Mouse (Mus musculus) brown adipose tissue, adult 24 weeks (tissue): ENCODE data around the gene Lrrfip2. TPM values are rescaled to one million over a fixed set of nuclear protein-coding genes. Genes with fewer than 3 reads are reported as not detected.

Experiments
- H3K27ac ChIP-seq: fragments of 200-500 bp; replicated peaks from 2 replicates; pipeline ENCODE4 v1.5.1; 2012; ENCODE audit warnings: low read depth, mild to moderate bottlenecking, low read length
- H3K4me1 ChIP-seq: fragments of 200-500 bp; 2 replicates; pipeline ENCODE4 v1.6.1; 2012; ENCODE audit warnings: low read length, mixed read lengths; ENCODE audit not compliant: control insufficient read depth, insufficient read depth, insufficient read length
- H3K4me3 ChIP-seq: fragments of 200-500 bp; 2 replicates; pipeline ENCODE4 v1.5.1; 2012; ENCODE audit warnings: low read depth, mild to moderate bottlenecking, low read length, moderate library complexity; ENCODE audit not compliant: insufficient read depth
- polyA plus RNA-seq: library from polyadenylated mRNA; stranded (reverse); fragments of >200 nt; gene quantifications from 2 replicates; pipeline ENCODE4 v1.2.4, GENCODE M21; 2012; ENCODE audit not compliant: missing spikeins, insufficient read depth, insufficient read length

Gene Lrrfip2
- polyA plus RNA-seq = 36.9 and 43.5 TPM in 2 replicates

DNA sequence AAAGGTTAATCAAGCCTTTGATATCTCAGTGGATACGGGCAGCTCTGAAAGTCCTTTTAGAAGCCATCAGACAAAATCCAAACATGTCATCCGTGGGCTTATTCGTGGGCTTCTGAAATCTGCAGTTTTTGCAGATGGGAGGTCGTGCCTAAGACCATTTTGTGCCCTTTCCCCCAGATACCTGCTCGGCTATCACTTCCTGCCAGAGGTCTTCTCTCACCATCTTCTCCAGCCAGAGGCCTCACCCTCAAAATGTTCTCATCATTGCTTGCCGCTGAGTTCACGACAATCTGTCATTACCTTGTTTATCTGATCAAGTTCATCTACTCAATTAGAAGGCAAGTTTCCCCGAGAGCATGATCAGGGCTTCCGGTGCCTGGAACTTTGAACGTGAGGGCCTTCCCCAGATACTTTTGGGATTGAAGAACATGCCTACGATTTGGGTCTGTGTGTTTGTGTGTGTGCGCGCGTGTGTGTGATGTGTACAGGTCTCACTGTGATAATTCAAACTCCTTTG, at the start of gene Lrrfip2:
Gene Lrrfip2, plus strand, starts transcription at position 467 of the 517 bp plus-strand sequence.
- Histone ChIP-seq H3K27ac (peak within 1 kb of the TSS; percentile 85), H3K4me3 (peak within 1 kb of the TSS; percentile 95), H3K4me1 (0 out of 2 replicates have a peak, but pooled peaks cover 2% of the 10 kb centered on the region)

GRCm38 (mm10) chr9:111070546-111070961, 46.8 kb upstream of the Lrrfip2 start:
- no peak overlapping the region for H3K27ac ChIP-seq
- H3K4me3 ChIP-seq = no peak overlapping the region
- peaks cover 14% of the 10 kb centered on the region for H3K4me1 ChIP-seq

DNA sequence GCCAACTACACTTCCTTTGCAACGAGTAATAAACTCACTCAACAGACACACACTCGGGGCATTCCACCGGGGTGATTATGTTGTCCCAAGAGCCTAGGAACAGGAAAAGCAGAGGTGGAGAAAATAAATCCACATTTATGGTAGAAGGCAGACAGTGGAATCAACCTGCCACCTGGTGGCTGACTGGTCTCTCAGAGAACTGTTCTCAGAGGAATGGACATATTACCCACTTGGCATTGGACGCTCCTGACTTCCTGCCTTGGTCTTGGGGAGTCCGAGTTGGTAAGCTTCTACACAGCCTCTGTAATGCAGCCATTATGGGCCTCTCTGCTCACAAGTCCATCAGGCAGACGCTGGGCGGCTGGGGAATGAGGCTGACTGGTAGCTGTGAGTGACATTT, 45.2 kb upstream of the Lrrfip2 start:
- Histone ChIP-seq H3K4me3 (no peak overlapping the region), H3K4me1 (peaks cover 14% of the 10 kb centered on the region), H3K27ac (peak overlapping the region; percentile 39)

GRCm38 (mm10) chr9:111072971-111073370, 44.4 kb upstream of the Lrrfip2 start:
- Histone ChIP-seq H3K4me3 (no peak overlapping the region), H3K27ac (0 out of 2 replicates have a peak overlapping the region, but pooled peaks have one; percentile 39), H3K4me1 (peaks cover 14% of the 10 kb centered on the region)

- Histone ChIP-seq H3K4me1 (peaks cover 3% of the 10 kb centered on the region; the same call in 1 of the 2 replicates), H3K4me3 (no peak overlapping the region), H3K27ac (no peak overlapping the region)
These were observed 39.6 kb upstream of the Lrrfip2 start for GRCm38 (mm10) chr9:111077745-111078144.

GRCm38 (mm10) chr9:111080801-111081200, 36.6 kb upstream of the Lrrfip2 start:
- H3K4me3 ChIP-seq = no peak overlapping the region
- H3K4me1 ChIP-seq = no peaks in the 10 kb centered on the region
- no peak overlapping the region for H3K27ac ChIP-seq

DNA sequence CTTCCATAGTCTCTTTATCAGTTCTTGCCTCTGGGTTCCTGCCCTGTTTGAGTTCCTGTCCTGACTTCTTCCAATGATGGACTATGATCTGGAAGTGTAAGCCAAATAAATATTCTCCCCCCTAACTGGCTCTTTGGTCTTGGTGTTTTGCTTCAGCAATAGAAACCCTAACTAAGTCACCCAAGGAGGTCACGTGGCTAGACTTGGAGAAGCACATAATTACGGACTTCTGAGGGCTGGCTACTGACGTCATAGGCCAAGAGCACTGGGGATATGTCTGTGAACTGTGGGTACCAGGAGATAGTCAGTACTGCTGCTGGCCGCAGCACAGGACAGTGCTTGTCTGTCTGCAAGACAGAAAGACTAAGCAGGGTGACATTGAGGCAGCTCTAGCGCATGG, 35.6 kb upstream of the Lrrfip2 start:
- Histone ChIP-seq H3K27ac (no peak overlapping the region), H3K4me1 (no peaks in the 10 kb centered on the region), H3K4me3 (no peak overlapping the region)

GRCm38 (mm10) chr9:111085329-111085728, 32.1 kb upstream of the Lrrfip2 start:
- H3K4me3 ChIP-seq = no peak overlapping the region
- no peak overlapping the region for H3K27ac ChIP-seq
- no peaks in the 10 kb centered on the region for H3K4me1 ChIP-seq

DNA sequence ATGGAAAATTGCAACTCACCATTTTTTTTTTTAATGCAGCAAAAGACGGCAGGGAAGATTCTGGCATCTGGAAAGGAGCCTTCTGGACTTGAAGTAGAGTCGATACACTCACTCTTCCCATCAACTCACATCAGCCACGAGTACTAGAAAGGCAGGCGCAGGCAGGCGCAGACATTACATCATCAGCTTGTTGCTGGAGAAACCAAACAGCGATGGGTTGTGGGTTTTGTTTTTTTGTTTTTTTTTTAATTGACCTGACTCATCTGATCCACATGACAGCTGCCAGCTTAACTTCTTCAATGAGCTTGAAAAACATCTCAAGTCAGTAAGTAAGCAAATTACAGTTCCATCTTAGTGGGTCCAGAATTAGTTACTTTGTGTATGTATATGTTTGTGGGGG, 31.3 kb upstream of the Lrrfip2 start:
- Histone ChIP-seq H3K4me3 (no peak overlapping the region), H3K4me1 (no peaks in the 10 kb centered on the region), H3K27ac (no peak overlapping the region)

DNA sequence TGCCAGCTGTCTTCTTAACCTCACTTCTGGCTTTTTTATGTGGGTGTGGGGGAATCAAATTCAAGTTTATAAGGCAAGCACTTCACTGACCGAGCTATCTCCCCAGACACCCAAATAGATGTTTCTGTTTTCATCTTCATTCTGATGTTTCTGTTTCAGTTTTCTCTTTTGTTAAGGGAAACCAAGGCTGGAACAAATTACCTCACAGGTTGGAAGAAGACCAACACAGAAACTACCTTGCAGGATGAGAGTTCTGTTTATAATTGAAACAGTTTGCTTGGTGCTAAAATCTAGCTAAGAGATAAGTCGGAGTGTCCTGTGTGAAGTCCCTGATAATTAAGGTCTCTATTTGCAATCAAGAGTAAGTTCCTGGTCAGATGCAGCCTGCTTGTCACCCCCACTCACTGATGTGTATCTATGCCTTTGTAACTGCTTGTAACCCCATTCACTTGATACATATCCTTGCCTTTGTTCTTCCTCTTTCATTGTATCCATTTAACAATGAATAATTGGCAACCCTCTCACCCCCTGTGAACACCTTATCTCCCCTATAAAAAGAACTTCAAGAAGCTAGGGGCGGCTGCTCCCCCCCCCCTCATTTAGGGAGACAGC, 30.3 kb upstream of the Lrrfip2 start:
- Histone ChIP-seq H3K4me3 (no peak overlapping the region), H3K27ac (no peak overlapping the region), H3K4me1 (no peaks in the 10 kb centered on the region)

GRCm38 (mm10) chr9:111087960-111088359, 29.4 kb upstream of the Lrrfip2 start:
- Histone ChIP-seq H3K4me3 (no peak overlapping the region), H3K4me1 (no peaks in the 10 kb centered on the region), H3K27ac (no peak overlapping the region)

DNA sequence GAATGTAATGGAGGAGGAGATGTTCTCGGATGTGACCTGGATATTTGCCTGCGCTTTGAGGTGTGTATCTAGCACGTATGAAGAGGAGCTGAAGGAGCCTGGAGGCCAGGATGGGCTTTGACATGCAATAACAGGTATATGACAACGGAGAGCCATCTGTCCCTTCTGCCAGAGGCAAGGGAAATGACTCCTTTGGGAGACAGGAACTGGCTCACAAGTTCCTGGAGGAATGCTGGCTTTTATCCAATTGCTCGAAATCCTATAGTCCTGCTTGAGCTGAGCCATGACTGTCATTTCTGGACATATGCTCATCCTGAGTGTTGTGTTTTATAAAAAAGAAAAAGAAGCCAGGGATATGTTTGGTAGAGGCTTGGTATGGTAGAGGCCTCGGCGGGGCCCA, 28.5 kb upstream of the Lrrfip2 start:
- Histone ChIP-seq H3K4me3 (no peak overlapping the region), H3K27ac (no peak overlapping the region)

DNA sequence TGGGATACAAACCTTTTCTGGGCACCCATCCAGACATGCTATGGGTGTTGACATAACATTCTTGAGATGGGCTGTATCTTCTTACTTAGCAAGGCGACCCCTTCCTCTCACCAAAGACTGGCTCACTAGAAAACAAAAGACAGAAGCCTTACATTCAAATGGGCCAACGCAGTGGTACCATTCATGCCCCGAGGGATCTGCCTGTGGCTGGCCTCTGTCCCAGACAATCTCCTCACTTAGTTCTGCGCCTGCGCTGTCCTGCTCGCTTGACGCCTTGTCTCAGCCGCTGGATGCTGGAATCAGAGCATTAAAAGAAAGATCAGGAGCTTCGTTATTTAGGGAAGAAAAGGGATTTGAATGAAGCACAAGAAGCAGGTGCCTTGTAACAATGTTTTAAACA, 24.7 kb upstream of the Lrrfip2 start:
- H3K4me3 ChIP-seq = no peak overlapping the region
- no peak overlapping the region for H3K27ac ChIP-seq
- H3K4me1 ChIP-seq = no peaks in the 10 kb centered on the region

More for the DNA sequence above, 28.5 kb upstream of the Lrrfip2 start:
- no peaks in the 10 kb centered on the region for H3K4me1 ChIP-seq

GRCm38 (mm10) chr9:111093094-111093493, 24.3 kb upstream of the Lrrfip2 start:
- Histone ChIP-seq H3K4me3 (no peak overlapping the region), H3K4me1 (no peaks in the 10 kb centered on the region)

DNA sequence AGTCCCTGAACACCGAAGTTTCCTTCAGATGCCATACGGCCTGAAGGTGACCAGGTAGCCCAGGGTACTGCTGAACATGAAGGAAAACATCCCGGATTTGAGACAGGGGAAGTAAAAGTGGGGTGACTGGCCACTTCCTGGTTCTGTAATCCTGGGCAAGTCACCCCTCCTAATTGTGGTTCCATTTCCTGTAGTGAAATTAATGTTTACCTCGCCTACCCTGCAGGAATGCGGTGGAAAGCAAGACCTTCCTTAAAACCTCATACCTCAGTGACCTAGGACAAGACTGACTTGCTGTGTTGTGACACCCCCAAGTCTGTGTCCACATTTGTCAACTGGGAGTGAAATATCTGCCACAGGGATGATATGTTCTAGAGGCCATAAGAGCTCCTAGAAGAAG, 22.8 kb upstream of the Lrrfip2 start:
- no peak overlapping the region for H3K27ac ChIP-seq
- no peak overlapping the region for H3K4me3 ChIP-seq
- no peaks in the 10 kb centered on the region for H3K4me1 ChIP-seq

More at GRCm38 (mm10) chr9:111093094-111093493, 24.3 kb upstream of the Lrrfip2 start:
- no peak overlapping the region for H3K27ac ChIP-seq

GRCm38 (mm10) chr9:111095710-111096109, 21.7 kb upstream of the Lrrfip2 start:
- H3K4me1 ChIP-seq = no peaks in the 10 kb centered on the region
- H3K4me3 ChIP-seq = no peak overlapping the region
- no peak overlapping the region for H3K27ac ChIP-seq
